8 mouse cellular contexts compared by ENCODE assay signal in genomic region chr12:104751814-104752765, GRCm38 (mm10). TPM values are rescaled to one million over a fixed set of nuclear protein-coding genes. Genes with fewer than 3 reads are reported as not detected.
DNase-seq lines count a peak whose midpoint lies in the region; ATAC-seq and TF ChIP-seq lines count a peak whose summit lies in the region.

TSS of gene Dicer1 (minus strand) at chr12:104751952.

- peak within 1 kb of the TSS; percentile 92 for H3K4me2 ChIP-seq in heart, embryonic 15.5 days
- peak within 1 kb of the TSS; percentile 95 for H3K4me2 ChIP-seq in liver, embryonic 14.5 days (ENCODE audit: low read depth)
- peak within 1 kb of the TSS; percentile 84 for H3K4me2 ChIP-seq in neural tube, embryonic 11.5 days (ENCODE audit: low read depth)
- H3K4me2 ChIP-seq in stomach, postnatal 0 days (replicated peaks; ENCODE audit: low read depth): peak within 1 kb of the TSS; percentile 99

- no peak for TF ChIP-seq EP300 in liver, embryonic 14.5 days (IDR thresholded peaks at IDR 0.05; ENCODE audit: low read depth)
- TF ChIP-seq EP300 in stomach, postnatal 0 days (optimal IDR thresholded peaks at IDR 0.05): no peak

- H3K27ac ChIP-seq in forebrain, embryonic 10.5 days: peak within 1 kb of the TSS; percentile 96
- peak within 1 kb of the TSS; percentile 83 for H3K27ac ChIP-seq in heart, embryonic 15.5 days
- H3K27ac ChIP-seq in liver, embryonic 14.5 days: peak within 1 kb of the TSS; percentile 51
- peak within 1 kb of the TSS; percentile 87 for H3K27ac ChIP-seq in neural tube, embryonic 11.5 days (ENCODE audit: low read depth, low read length)
- peak within 1 kb of the TSS; percentile 92 for H3K27ac ChIP-seq in stomach, postnatal 0 days (replicated peaks)

- H3K9ac ChIP-seq in heart, embryonic 15.5 days: peak within 1 kb of the TSS; percentile 83
- H3K9ac ChIP-seq in liver, embryonic 14.5 days (replicated peaks): peak within 1 kb of the TSS; percentile 87
- H3K9ac ChIP-seq in neural tube, embryonic 11.5 days (ENCODE audit: low read length): peak within 1 kb of the TSS; percentile 97
- H3K9ac ChIP-seq in stomach, postnatal 0 days (ENCODE audit: low read length): peak within 1 kb of the TSS; percentile 93

- H3K4me1 ChIP-seq in forebrain, embryonic 10.5 days: peaks cover 50% of the 10 kb centered on the region
- H3K4me1 ChIP-seq in heart, embryonic 15.5 days (replicated peaks): peaks cover 37% of the 10 kb centered on the region
- H3K4me1 ChIP-seq in liver, embryonic 14.5 days (replicated peaks; ENCODE audit: control insufficient read depth in 2 of 2, insufficient read depth in 2 of 2, low read length in 1 of 2): peaks cover 11 to 25% of the 10 kb centered on the region in 2 experiments
- H3K4me1 ChIP-seq in neural tube, embryonic 11.5 days (ENCODE audit: control insufficient read depth, insufficient read depth, low read length): peaks cover 15% of the 10 kb centered on the region
- H3K4me1 ChIP-seq in stomach, postnatal 0 days (replicated peaks; ENCODE audit: control insufficient read depth, insufficient read depth): 0 out of 2 replicates have a peak, but pooled peaks cover 3% of the 10 kb centered on the region

- H3K27me3 ChIP-seq in forebrain, embryonic 10.5 days (ENCODE audit: poor library complexity, severe bottlenecking): no peaks in the 10 kb centered on the region
- no peaks in the 10 kb centered on the region for H3K27me3 ChIP-seq in heart, embryonic 15.5 days
- no peaks in the 10 kb centered on the region for H3K27me3 ChIP-seq in liver, embryonic 14.5 days (ENCODE audit: control insufficient read depth, insufficient read depth, low read length)
- no peaks in the 10 kb centered on the region for H3K27me3 ChIP-seq in neural tube, embryonic 11.5 days (ENCODE audit: control insufficient read depth, insufficient read depth, low read length)
- no peaks in the 10 kb centered on the region for H3K27me3 ChIP-seq in stomach, postnatal 0 days (ENCODE audit: control insufficient read depth, insufficient read depth, low read length)

- peak; percentile 89 for ATAC-seq in CD4-positive, CD25-positive, alpha-beta regulatory T cell, adult 4 months
- ATAC-seq in heart, embryonic 15.5 days (replicated peaks; ENCODE audit: insufficient number of reproducible peaks, insufficient read depth, low FRiP score, low read depth): peak; percentile 93
- peak; percentile 93 for ATAC-seq in liver, embryonic 14.5 days (ENCODE audit: insufficient read depth)
- ATAC-seq in neural tube, embryonic 11.5 days (ENCODE audit: insufficient read depth, low FRiP score, low TSS enrichment): peak; percentile 97
- peak; percentile 97 for ATAC-seq in stomach, postnatal 0 days (ENCODE audit: low FRiP score, low TSS enrichment)

- peak; percentile 19; the same call in 1 of the 2 replicates for TF ChIP-seq CTCF in liver, embryonic 14.5 days (IDR thresholded peaks at IDR 0.05; ENCODE audit: low read depth)
- peak; percentile 46 for TF ChIP-seq CTCF in stomach, postnatal 0 days (IDR thresholded peaks at IDR 0.05; ENCODE audit: low read depth)

- under 1% methylated on average over 91 of the region's 94 CpGs for WGBS in forebrain, embryonic 10.5 days
- WGBS in heart, embryonic 15.5 days: under 1% methylated on average over 81 of the region's 94 CpGs
- WGBS in liver, embryonic 14.5 days (ENCODE audit: insufficient replicate concordance): under 1% methylated on average over 87 of the region's 94 CpGs
- 1% methylated on average over 46 of the region's 94 CpGs for WGBS in neural tube, embryonic 11.5 days
- under 1% methylated on average over 54 of the region's 94 CpGs for WGBS in stomach, postnatal 0 days

- no peaks in the 10 kb centered on the region for H3K9me3 ChIP-seq in forebrain, embryonic 10.5 days
- H3K9me3 ChIP-seq in heart, embryonic 15.5 days (replicated peaks): no peaks in the 10 kb centered on the region
- no peaks in the 10 kb centered on the region for H3K9me3 ChIP-seq in liver, embryonic 14.5 days (ENCODE audit: control insufficient read depth, low read length)
- H3K9me3 ChIP-seq in neural tube, embryonic 11.5 days (ENCODE audit: control insufficient read depth, low read length): no peaks in the 10 kb centered on the region
- H3K9me3 ChIP-seq in stomach, postnatal 0 days (ENCODE audit: control insufficient read depth, low read length): no peaks in the 10 kb centered on the region

- peak within 1 kb of the TSS; percentile 95 for H3K4me3 ChIP-seq in forebrain, embryonic 10.5 days
- peak within 1 kb of the TSS; percentile 86 for H3K4me3 ChIP-seq in heart, embryonic 15.5 days
- peak within 1 kb of the TSS; percentile 75 to 95 for H3K4me3 ChIP-seq in liver, embryonic 14.5 days (ENCODE audit: insufficient read depth in 1 of 2, low read depth in 2 of 2, low read length in 2 of 2)
- peak within 1 kb of the TSS; percentile 89 for H3K4me3 ChIP-seq in neural tube, embryonic 11.5 days (ENCODE audit: low read depth, low read length)
- peak within 1 kb of the TSS; percentile 90 for H3K4me3 ChIP-seq in stomach, postnatal 0 days (ENCODE audit: low read depth, low read length)

- peaks cover 23% of the 10 kb centered on the region for H3K36me3 ChIP-seq in forebrain, embryonic 10.5 days (replicated peaks)
- H3K36me3 ChIP-seq in heart, embryonic 15.5 days: no peaks in the 10 kb centered on the region
- H3K36me3 ChIP-seq in liver, embryonic 14.5 days (replicated peaks; ENCODE audit: control insufficient read depth, insufficient read depth, low read depth): no peaks in the 10 kb centered on the region; the same call in 1 of the 2 replicates
- no peaks in the 10 kb centered on the region for H3K36me3 ChIP-seq in neural tube, embryonic 11.5 days (ENCODE audit: control insufficient read depth, insufficient read depth, low read length)
- H3K36me3 ChIP-seq in stomach, postnatal 0 days (ENCODE audit: control insufficient read depth, insufficient read depth, low read length): no peaks in the 10 kb centered on the region

- peak; percentile 71 for DNase-seq in c-Kit-negative CD71-positive TER-119-positive erythroid progenitor cells, embryonic 14.5 days (ENCODE audit: low read depth, low spot score)
- DNase-seq in forebrain, embryonic 10.5 days (ENCODE audit: extremely low spot score, low spot score): peak; percentile 96
- DNase-seq in kidney, postnatal 25 days: peak; percentile 97 to 99
- peak; percentile 81 to 83 (median 83) for DNase-seq in liver, embryonic 14.5 days (ENCODE audit: low read depth in 3 of 3, low spot score in 3 of 3)
- peak; percentile 97 for DNase-seq in neural tube, embryonic 11.5 days (ENCODE audit: low spot score)
- DNase-seq in stomach, postnatal 0 days (ENCODE audit: low spot score): peak; percentile 96

RNA-seq across cellular contexts. Expression of gene Dicer1, which starts in this region (rescaled TPM):
- polyA plus RNA-seq in CD4-positive, CD25-positive, alpha-beta regulatory T cell, adult 4 months (2017; shearing (Covaris generic)): 10 to 100 TPM in 1 of 2 experiments, 1 to 10 TPM in 1; 9.0 to 14.0 TPM
- 47.0 and 47.7 TPM in 2 replicates for polyA plus RNA-seq in forebrain, embryonic 10.5 days (2016; fragmentation: Nextera tagmentation; extraction: Ambion mirVana)
- 23.7 and 24.4 TPM in 2 replicates for polyA plus RNA-seq in heart, embryonic 15.5 days (2015; fragmentation: Nextera tagmentation; extraction: Ambion mirVana)
- polyA plus RNA-seq in liver, embryonic 14.5 days (2012; rRNA removed): 4.4 and 5.9 TPM in 2 replicates
- 6.4 and 6.6 TPM in 2 replicates for polyA plus RNA-seq in liver, embryonic 14.5 days (2014; fragmentation: Nextera tagmentation; extraction: Ambion mirVana)
- 28.5 and 31.4 TPM in 2 replicates for polyA plus RNA-seq in neural tube, embryonic 11.5 days (2014; fragmentation: Nextera tagmentation; extraction: Ambion mirVana)
- polyA plus RNA-seq in stomach, postnatal 0 days (2015; fragmentation: Nextera tagmentation; extraction: Ambion mirVana): 12.6 and 13.7 TPM in 2 replicates

Comparison
In these comparisons a context has a peak if more than half of its experiments do, and no peak if none do; other contexts are left out.
1. Peak in every context shown above with its lines: DNase-seq, ATAC-seq, H3K4me3 ChIP-seq and H3K27ac ChIP-seq.